Mouse (Mus musculus) large intestine, adult 2 months (tissue): Measurements from ENCODE around the gene Ccdc90b. TPM values are rescaled to one million over a fixed set of nuclear protein-coding genes. Genes with fewer than 3 reads are reported as not detected.
A peak's percentile ranks its signal among the peaks of the same experiment; 100 is the strongest.

Experiments used
- DNase-seq: peaks from one replicate; pipeline ENCODE4 v3.0.0-alpha.2; 2012; ENCODE audit warnings: low read depth, low spot score
- WGBS: fragments of 180-500 bp; shearing (Covaris S2); methylation state at CpG from one replicate; pipeline ENCODE4 v1.1.7; 2018; 5-methylcytosine and 5-hydroxymethylcytosine counted together
- polyA plus RNA-seq: library from polyadenylated mRNA; depleted of rRNA; stranded (reverse); fragments of >200 nt; gene quantifications from 2 replicates; pipeline ENCODE4 v1.2.3, GENCODE M21; 2012; rRNA removed

Ccdc90b gene
- 4.7 and 5.4 TPM in 2 replicates for polyA plus RNA-seq

- 1% methylated on average over 60 of the region's 60 CpGs for WGBS
- DNase-seq, result peak; percentile 85
Observed at GRCm38 (mm10) chr7:92560986-92561876, at the start of gene Ccdc90b. Gene Ccdc90b, plus strand, starts transcription at chr7:92561149.

GRCm38 (mm10) chr7:92520397-92520796 is 40.6 kb upstream of the Ccdc90b start:
- no peak for DNase-seq
- 59% methylated on average over 3 of the region's 3 CpGs for WGBS

- no peak for DNase-seq
- 39% methylated on average over 4 of the region's 4 CpGs for WGBS
Observed at GRCm38 (mm10) chr7:92520820-92521219, 40.1 kb upstream of the Ccdc90b start.

DNA sequence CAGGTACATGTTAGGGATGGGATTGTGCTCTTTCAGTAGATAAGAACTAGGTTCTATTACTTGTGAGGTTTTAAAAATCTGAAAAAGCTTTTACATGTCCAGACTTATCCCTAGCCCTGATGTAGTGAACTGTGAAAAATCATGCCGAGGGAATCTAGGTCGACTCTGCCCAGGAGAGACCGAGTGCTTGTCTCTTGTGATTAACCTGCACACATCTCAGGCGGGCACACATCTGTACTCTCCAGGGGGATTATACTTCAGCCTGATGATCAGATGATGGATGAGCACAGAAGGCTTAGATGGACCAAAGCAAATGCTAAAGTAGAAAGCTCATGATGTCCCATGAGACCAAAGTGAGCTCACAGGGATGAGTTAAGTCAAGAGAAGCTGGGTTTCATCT is 31.7 kb upstream of the Ccdc90b start:
- 84% methylated on average over 4 of the region's 4 CpGs for WGBS
- no peak for DNase-seq

DNA sequence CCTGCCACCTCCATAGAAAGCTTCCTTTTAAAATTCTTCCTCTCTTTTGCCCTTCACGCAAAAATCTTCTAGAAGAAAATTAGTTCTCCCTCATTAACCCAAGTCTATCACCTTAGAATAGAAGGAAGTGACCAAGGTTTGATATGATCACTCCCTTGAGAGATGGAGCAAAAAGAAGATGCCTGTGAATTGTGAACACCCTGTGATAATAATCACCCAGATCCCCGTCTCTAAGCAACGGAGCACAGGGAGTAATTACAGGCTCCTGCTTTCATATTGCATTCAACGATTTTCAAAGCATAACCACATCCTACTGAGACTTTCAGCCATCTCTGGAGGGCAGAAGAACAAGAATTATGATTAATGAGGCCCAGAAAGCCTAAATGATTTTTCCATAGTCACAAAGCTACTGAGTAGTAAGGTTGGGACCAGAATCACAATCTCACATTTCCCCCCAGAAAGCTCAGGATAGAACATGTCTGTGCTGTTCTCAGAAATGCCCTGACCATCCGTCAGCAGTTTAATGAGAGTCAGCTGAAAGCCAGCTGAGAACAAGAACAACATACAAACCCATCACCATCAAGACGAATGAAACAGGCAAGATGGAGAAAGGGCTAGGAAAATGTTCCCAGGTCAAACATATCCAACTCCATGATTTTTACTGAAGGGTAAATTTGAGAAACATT is 28.5 kb upstream of the Ccdc90b start:
- DNase-seq, result no peak
- WGBS, result 66% methylated on average over 6 of the region's 6 CpGs

- 76% methylated on average over 2 of the region's 2 CpGs for WGBS
- DNase-seq, result no peak
Observed at GRCm38 (mm10) chr7:92546763-92547162, 14.2 kb upstream of the Ccdc90b start.

DNA sequence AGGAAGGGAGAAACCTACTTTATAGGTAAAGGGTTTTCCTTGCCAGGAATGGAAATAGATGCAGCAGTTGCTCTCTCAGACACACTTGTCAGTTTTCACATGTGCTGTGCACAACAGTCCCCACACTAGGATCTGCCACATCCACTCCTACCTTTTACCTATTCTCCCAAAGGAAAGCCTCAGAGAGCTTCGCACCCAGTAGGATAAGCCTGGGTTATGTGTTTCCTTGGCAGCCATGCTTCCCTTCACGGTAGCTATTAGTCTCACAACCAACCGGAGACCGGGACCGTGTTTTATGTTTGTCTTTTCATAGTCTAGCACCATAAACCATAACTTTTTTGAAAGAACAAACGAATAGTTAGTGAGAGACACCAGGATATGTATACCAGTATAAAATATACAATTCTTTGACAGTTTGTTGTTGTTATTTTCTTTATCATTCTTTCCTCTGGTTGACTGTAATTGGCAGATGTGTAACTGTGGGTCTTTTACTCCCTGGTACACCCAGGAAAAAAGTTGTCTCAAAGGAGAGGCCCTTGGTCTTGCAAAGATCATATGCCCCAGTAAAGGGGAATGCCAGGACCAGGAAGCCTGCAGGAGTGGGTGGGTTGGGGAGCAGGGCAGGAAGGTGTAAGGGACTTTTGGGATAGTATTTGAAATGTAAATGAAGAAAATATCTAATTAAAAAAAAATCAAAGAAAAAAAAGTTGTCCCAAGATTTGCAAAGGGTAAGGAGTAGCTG is 10.5 kb upstream of the Ccdc90b start:
- 41% methylated on average over 6 of the region's 6 CpGs for WGBS
- DNase-seq, result no peak

DNA sequence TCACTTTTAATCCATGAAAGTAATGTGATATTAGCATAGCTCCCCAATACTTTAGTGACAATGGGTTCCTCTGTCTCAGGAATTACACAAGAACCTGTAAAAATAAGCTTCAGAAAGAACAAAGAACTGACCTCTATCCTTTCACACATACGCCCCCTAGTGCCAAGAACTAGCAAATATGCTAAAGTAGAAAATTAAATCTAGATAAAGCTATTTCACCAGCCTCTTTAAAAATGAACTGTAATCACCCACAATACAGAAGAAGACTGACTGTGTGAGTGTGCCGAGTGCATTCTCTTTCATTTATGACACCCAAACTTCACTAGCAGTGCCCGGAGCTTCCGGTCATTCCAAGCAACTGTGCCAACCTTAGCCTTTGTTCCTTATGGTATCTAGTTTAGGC is 10.0 kb upstream of the Ccdc90b start:
- DNase-seq, result no peak
- 36% methylated on average over 4 of the region's 4 CpGs for WGBS

DNA sequence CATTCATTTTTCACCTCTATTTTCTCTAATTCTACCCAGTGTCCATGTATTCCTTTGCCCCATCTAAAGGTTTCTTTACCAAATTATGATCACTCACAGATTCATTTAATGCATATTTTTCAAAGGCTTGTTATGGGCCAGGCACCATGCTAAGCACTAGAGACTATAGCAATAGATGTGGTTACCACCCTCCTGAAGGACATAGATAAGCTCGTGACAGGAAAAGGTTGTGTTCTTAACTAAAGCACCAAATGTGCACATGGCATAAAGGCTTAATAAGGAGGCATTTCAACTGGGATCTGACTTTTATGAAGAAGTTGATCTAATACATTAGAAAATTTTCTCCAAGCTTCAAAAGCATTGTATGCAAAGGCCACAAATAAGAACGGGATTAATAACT is 2.2 kb upstream of the Ccdc90b start:
- no peak for DNase-seq
- 92% methylated on average over 2 of the region's 2 CpGs for WGBS

GRCm38 (mm10) chr7:92566775-92567174 is 5.8 kb downstream of the Ccdc90b start:
- no peak for DNase-seq
- 83% methylated on average over 1 of the region's 1 CpGs for WGBS

- WGBS, result 70% methylated on average over 5 of the region's 5 CpGs
- no peak for DNase-seq
Observed at GRCm38 (mm10) chr7:92580491-92581207, 19.7 kb downstream of the Ccdc90b start.

- 84% methylated on average over 7 of the region's 7 CpGs for WGBS
- DNase-seq, result no peak
Observed at GRCm38 (mm10) chr7:92583567-92583966, 22.6 kb downstream of the Ccdc90b start.

DNA sequence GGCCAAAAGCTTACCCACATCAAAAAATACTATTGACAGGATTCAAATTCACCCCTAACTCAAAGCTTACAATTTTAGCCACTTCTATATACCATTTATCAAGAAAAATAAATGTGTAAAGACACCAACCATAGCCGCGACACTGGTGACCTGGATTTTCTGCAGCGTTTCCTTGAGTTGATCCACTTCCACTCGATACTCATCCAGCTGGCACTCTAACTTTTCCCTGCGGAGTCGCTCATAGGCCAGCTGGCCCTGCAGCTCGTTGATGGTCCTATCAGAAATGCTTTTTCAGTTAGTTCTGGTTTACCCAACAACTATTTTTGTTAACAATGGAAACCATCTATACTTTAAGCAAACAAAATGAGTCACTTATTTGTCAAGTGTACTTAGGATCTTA is 29.0 kb downstream of the Ccdc90b start:
- no peak for DNase-seq
- WGBS, result 83% methylated on average over 7 of the region's 7 CpGs

- 79% methylated on average over 2 of the region's 2 CpGs for WGBS
- DNase-seq, result no peak
Observed at GRCm38 (mm10) chr7:92590842-92591241, 29.9 kb downstream of the Ccdc90b start.

GRCm38 (mm10) chr7:92604961-92605360 is 44.0 kb downstream of the Ccdc90b start:
- WGBS, result 82% methylated on average over 7 of the region's 7 CpGs
- no peak for DNase-seq

DNA sequence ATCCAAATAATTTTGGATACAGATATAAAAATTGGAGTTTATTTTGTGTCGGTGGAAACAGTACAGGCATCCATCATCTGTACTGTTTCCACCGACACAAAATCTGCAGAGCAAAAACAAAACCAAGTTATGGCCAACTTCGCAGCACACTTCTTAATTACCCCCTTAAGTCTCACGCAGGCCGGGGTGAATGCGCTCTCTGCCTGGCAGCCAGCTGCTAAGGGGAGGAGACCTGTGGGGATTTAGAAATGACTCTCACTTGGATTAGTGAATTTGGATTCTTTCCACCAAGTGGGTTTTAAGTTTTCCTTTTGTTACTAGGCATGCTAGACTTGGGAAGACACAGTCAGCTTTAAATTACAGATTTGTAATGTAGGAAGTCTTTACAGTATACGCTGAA is 49.9 kb downstream of the Ccdc90b start:
- no peak for DNase-seq
- WGBS, result 69% methylated on average over 7 of the region's 7 CpGs

GRCm38 (mm10) chr7:92624488-92624887 is 63.5 kb downstream of the Ccdc90b start:
- no peak for DNase-seq
- 31% methylated on average over 2 of the region's 2 CpGs for WGBS

DNA sequence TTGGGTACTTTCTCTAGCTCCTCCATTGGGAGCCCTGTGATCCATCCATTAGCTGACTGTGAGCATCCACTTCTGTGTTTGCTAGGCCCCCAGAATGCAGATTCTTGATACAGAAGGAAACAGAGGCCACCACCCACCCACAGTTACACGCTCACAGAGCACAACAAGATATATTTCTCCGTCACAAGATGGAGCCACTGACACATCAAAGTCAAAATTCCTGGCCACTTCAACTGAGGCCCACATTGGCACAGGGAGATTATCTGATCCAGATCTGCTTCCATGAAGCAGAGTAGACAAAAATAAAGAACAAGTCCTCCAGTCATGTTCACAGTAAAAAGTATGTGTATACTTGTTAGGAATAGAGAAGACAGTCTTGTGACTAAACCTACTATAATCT is 69.2 kb downstream of the Ccdc90b start:
- WGBS, result 51% methylated on average over 2 of the region's 2 CpGs
- DNase-seq, result no peak
